Mouse (Mus musculus): Measurements from ENCODE around the gene Lzic. TPM values are rescaled to one million over a fixed set of nuclear protein-coding genes. Genes with fewer than 3 reads are reported as not detected.

Gene Lzic
- total and polyA plus RNA-seq, 2 experiments = 5.3 to 5.7 TPM

DNA sequence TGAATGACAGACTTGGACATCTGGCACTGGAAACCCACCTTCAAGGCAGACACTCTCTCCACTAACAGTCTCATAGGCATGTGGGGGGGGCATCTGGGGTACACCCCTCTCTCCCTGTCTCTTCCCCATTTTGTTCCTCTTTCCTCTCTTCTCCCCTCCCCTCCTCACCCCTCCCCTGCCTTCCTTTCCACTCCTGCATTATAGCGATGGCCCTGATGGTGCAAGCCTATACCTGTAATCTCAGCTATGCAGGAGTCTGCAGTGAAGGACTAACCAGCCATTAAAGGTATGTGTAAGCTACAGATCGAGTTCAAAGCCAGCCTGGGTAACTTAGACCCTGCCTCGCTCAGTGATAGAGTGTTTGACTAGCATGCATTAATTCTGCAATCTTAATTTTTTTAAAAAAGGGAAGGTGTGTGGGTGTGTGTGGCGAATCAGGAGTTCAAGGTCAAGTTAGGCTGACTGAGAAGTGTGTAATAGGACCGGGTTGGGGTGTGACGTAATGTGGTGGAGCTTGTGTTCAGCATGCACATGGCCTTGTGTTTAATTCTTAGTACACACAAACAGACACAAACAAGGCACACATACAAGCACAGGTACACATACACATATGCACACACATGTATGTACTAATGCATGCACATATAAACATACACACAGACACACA, 22.6 kb upstream of the Lzic start:
- no peaks in the 10 kb centered on the region for H3K27me3 ChIP-seq (ENCODE audit: control insufficient read depth, insufficient read depth, low read length)
- H3K79me2 ChIP-seq (ENCODE audit: control insufficient read depth, insufficient read depth, low read length) = no peaks in the 10 kb centered on the region
- no peaks in the 10 kb centered on the region for H3K4me1 ChIP-seq (ENCODE audit: control insufficient read depth, insufficient read depth, low read length)
- no peak overlapping the region for H3K27ac ChIP-seq (replicated peaks; ENCODE audit: insufficient read depth, low read depth, low read length)
- TF ChIP-seq POLR2A (IDR thresholded peaks at IDR 0.05; ENCODE audit: extremely low read depth, insufficient read depth, low read length) = no peak
- TF ChIP-seq CTCF (IDR thresholded peaks at IDR 0.05; ENCODE audit: low read depth, low read length) = no peak
- no peak for DNase-seq (ENCODE audit: extremely low read depth, low read depth, low spot score)
- H3K4me3 ChIP-seq (ENCODE audit: insufficient read depth, low read depth, low read length) = no peak overlapping the region
- 56% methylated on average over 6 of the region's 6 CpGs for WGBS
- H3K36me3 ChIP-seq (ENCODE audit: control insufficient read depth, insufficient read depth, low read length) = peaks cover 2% of the 10 kb centered on the region
- no peak overlapping the region for H3K9ac ChIP-seq (ENCODE audit: low read depth, low read length)

- Histone ChIP-seq H3K4me3 (ENCODE audit: insufficient read depth, low read depth, low read length) (no peak overlapping the region), H3K27ac (replicated peaks; ENCODE audit: insufficient read depth, low read depth, low read length) (no peak overlapping the region), H3K4me1 (ENCODE audit: control insufficient read depth, insufficient read depth, low read length) (no peaks in the 10 kb centered on the region), H3K27me3 (ENCODE audit: control insufficient read depth, insufficient read depth, low read length) (no peaks in the 10 kb centered on the region), H3K36me3 (ENCODE audit: control insufficient read depth, insufficient read depth, low read length) (peaks cover 4% of the 10 kb centered on the region), H3K79me2 (ENCODE audit: control insufficient read depth, insufficient read depth, low read length) (no peaks in the 10 kb centered on the region), H3K9ac (ENCODE audit: low read depth, low read length) (no peak overlapping the region)
- 85% methylated on average over 6 of the region's 6 CpGs for WGBS
- TF ChIP-seq POLR2A (IDR thresholded peaks at IDR 0.05; ENCODE audit: extremely low read depth, insufficient read depth, low read length) (no peak), CTCF (IDR thresholded peaks at IDR 0.05; ENCODE audit: low read depth, low read length) (no peak)
- DNase-seq (ENCODE audit: extremely low read depth, low read depth, low spot score) = no peak
Observed at GRCm38 (mm10) chr4:149463435-149463950, 21.5 kb upstream of the Lzic start.

GRCm38 (mm10) chr4:149469557-149469956, 15.5 kb upstream of the Lzic start:
- H3K79me2 ChIP-seq (ENCODE audit: control insufficient read depth, insufficient read depth, low read length) = no peaks in the 10 kb centered on the region
- DNase-seq (ENCODE audit: extremely low read depth, low read depth, low spot score) = no peak
- 95% methylated on average over 3 of the region's 3 CpGs for WGBS

DNA sequence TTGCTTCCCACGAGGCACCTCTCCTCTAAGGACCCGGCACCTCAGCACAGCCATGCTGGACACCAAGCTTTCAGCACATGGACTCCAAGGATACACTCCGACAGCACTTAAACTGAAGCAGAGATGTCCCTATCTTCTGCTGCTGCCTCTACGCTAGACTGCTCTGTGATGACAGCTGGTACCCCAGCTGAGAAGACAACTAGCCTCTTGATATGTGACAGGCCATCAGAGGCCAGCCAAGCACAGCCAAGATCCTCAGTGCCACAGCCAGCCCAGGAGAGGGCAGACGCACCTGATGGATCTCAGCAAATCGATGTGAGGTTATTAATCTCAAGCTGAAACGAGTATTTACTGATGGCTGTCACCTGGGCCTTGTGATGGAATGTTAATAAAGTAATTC, 9.9 kb upstream of the Lzic start:
- TF ChIP-seq CTCF (IDR thresholded peaks at IDR 0.05; ENCODE audit: low read depth, low read length) (no peak), POLR2A (IDR thresholded peaks at IDR 0.05; ENCODE audit: extremely low read depth, insufficient read depth, low read length) (no peak)

More at GRCm38 (mm10) chr4:149469557-149469956, 15.5 kb upstream of the Lzic start:
- Histone ChIP-seq H3K27ac (replicated peaks; ENCODE audit: insufficient read depth, low read depth, low read length) (no peak overlapping the region), H3K36me3 (ENCODE audit: control insufficient read depth, insufficient read depth, low read length) (peaks cover 13% of the 10 kb centered on the region), H3K9ac (ENCODE audit: low read depth, low read length) (no peak overlapping the region), H3K27me3 (ENCODE audit: control insufficient read depth, insufficient read depth, low read length) (no peaks in the 10 kb centered on the region), H3K4me3 (ENCODE audit: insufficient read depth, low read depth, low read length) (no peak overlapping the region), H3K4me1 (ENCODE audit: control insufficient read depth, insufficient read depth, low read length) (no peaks in the 10 kb centered on the region)
- TF ChIP-seq POLR2A (IDR thresholded peaks at IDR 0.05; ENCODE audit: extremely low read depth, insufficient read depth, low read length) = no peak
- TF ChIP-seq CTCF (IDR thresholded peaks at IDR 0.05; ENCODE audit: low read depth, low read length) = no peak

GRCm38 (mm10) chr4:149477078-149477477, 8.0 kb upstream of the Lzic start, which contains the start of gene Tmem274:
Tmem274 (plus strand) TSS chr4:149477378.
- peaks cover 7% of the 10 kb centered on the region; the same call in 1 of the 2 replicates for H3K36me3 ChIP-seq (ENCODE audit: control insufficient read depth, insufficient read depth, low read length)
- no peak within 1 kb of the TSS for H3K27ac ChIP-seq (replicated peaks; ENCODE audit: insufficient read depth, low read depth, low read length)
- TF ChIP-seq POLR2A (IDR thresholded peaks at IDR 0.05; ENCODE audit: extremely low read depth, insufficient read depth, low read length) = no peak
- TF ChIP-seq CTCF (IDR thresholded peaks at IDR 0.05; ENCODE audit: low read depth, low read length) = no peak
- H3K4me1 ChIP-seq (ENCODE audit: control insufficient read depth, insufficient read depth, low read length) = no peaks in the 10 kb centered on the region
- no peak within 1 kb of the TSS for H3K9ac ChIP-seq (ENCODE audit: low read depth, low read length)
- WGBS = 94% methylated on average over 11 of the region's 11 CpGs
- no peak for DNase-seq (ENCODE audit: extremely low read depth, low read depth, low spot score)
- no peak within 1 kb of the TSS for H3K4me3 ChIP-seq (ENCODE audit: insufficient read depth, low read depth, low read length)
- no peaks in the 10 kb centered on the region for H3K79me2 ChIP-seq (ENCODE audit: control insufficient read depth, insufficient read depth, low read length)
- no peaks in the 10 kb centered on the region for H3K27me3 ChIP-seq (ENCODE audit: control insufficient read depth, insufficient read depth, low read length)

More for the DNA sequence above, 9.9 kb upstream of the Lzic start:
- H3K27me3 ChIP-seq (ENCODE audit: control insufficient read depth, insufficient read depth, low read length) = no peaks in the 10 kb centered on the region
- WGBS = 85% methylated on average over 7 of the region's 7 CpGs
- H3K36me3 ChIP-seq (ENCODE audit: control insufficient read depth, insufficient read depth, low read length) = peaks cover 8% of the 10 kb centered on the region; the same call in 1 of the 2 replicates
- H3K4me3 ChIP-seq (ENCODE audit: insufficient read depth, low read depth, low read length) = no peak overlapping the region
- no peak for DNase-seq (ENCODE audit: extremely low read depth, low read depth, low spot score)
- H3K9ac ChIP-seq (ENCODE audit: low read depth, low read length) = no peak overlapping the region
- no peaks in the 10 kb centered on the region for H3K79me2 ChIP-seq (ENCODE audit: control insufficient read depth, insufficient read depth, low read length)
- H3K4me1 ChIP-seq (ENCODE audit: control insufficient read depth, insufficient read depth, low read length) = no peaks in the 10 kb centered on the region
- no peak overlapping the region for H3K27ac ChIP-seq (replicated peaks; ENCODE audit: insufficient read depth, low read depth, low read length)

- peaks cover 3% of the 10 kb centered on the region; the same call in 1 of the 2 replicates for H3K4me1 ChIP-seq (ENCODE audit: control insufficient read depth, insufficient read depth, low read length)
- DNase-seq (ENCODE audit: extremely low read depth, low read depth, low spot score) = no peak
- H3K27me3 ChIP-seq (ENCODE audit: control insufficient read depth, insufficient read depth, low read length) = no peaks in the 10 kb centered on the region
- peak overlapping the region; percentile 64 for H3K4me3 ChIP-seq (ENCODE audit: insufficient read depth, low read depth, low read length)
- H3K27ac ChIP-seq (replicated peaks; ENCODE audit: insufficient read depth, low read depth, low read length) = peak overlapping the region; percentile 94
- peak overlapping the region; percentile 81 for H3K9ac ChIP-seq (ENCODE audit: low read depth, low read length)
- H3K79me2 ChIP-seq (ENCODE audit: control insufficient read depth, insufficient read depth, low read length) = peaks cover 4% of the 10 kb centered on the region; the same call in 1 of the 2 replicates
- TF ChIP-seq CTCF (IDR thresholded peaks at IDR 0.05; ENCODE audit: low read depth, low read length) (no peak), POLR2A (IDR thresholded peaks at IDR 0.05; ENCODE audit: extremely low read depth, insufficient read depth, low read length) (no peak)
- 9% methylated on average over 3 of the region's 3 CpGs for WGBS
- peaks cover 18% of the 10 kb centered on the region for H3K36me3 ChIP-seq (ENCODE audit: control insufficient read depth, insufficient read depth, low read length)
Observed at GRCm38 (mm10) chr4:149484566-149484965, 463 bp upstream of the Lzic start.

Measured in liver, adult 2 months (tissue).